Mouse (Mus musculus) liver, adult 2 months (tissue): ENCODE measurements around the gene Tgfbi.

Source experiments
- CTCF ChIP-seq: fragments of 200-500 bp; IDR thresholded peaks from 2 replicates; pipeline ENCODE4 v1.5.1; 2011; ENCODE audit warnings: low read depth, low read length, control low read depth
- POLR2A ChIP-seq: fragments of 200-500 bp; IDR thresholded peaks from 2 replicates; pipeline ENCODE4 v1.6.1; 2011; ENCODE audit warnings: low read length, control low read depth; ENCODE audit not compliant: insufficient read depth; ENCODE audit errors: extremely low read depth

- no peak for TF ChIP-seq POLR2A
- TF ChIP-seq CTCF: no peak
Observed at GRCm38 (mm10) chr13:56571645-56572044, 37.7 kb upstream of the Tgfbi start.
